Mouse (Mus musculus) gonadal fat pad, adult 2 months (tissue): ENCODE measurements around the gene Nlrp4c. TPM values are rescaled to one million over a fixed set of nuclear protein-coding genes. Genes with fewer than 3 reads are reported as not detected.

Experiments
- polyA plus RNA-seq: library from polyadenylated mRNA; depleted of rRNA; stranded (reverse); fragments of >200 nt; gene quantifications from 2 replicates; pipeline ENCODE4 v1.2.3, GENCODE M21; 2012; rRNA removed

Gene Nlrp4c
- polyA plus RNA-seq, 1 experiment = not detected

Other genes with a start within 250 kb of the Nlrp4c start
- not detected in 2 replicates for gene Vmn1r63, start 239.7 kb upstream of the Nlrp4c start, polyA plus RNA-seq
- not detected in 2 replicates for gene Vmn1r64, start 160.6 kb upstream of the Nlrp4c start, polyA plus RNA-seq
- gene Vmn1r65, start 34.2 kb upstream of the Nlrp4c start, polyA plus RNA-seq = not detected in 2 replicates
- 56.6 and 57.7 TPM in 2 replicates for gene Zfp787, start 110.8 kb downstream of the Nlrp4c start, polyA plus RNA-seq
- 15.7 and 17.0 TPM in 2 replicates for gene Zfp444, start 127.1 kb downstream of the Nlrp4c start, polyA plus RNA-seq
- gene Galp, start 151.9 kb downstream of the Nlrp4c start, polyA plus RNA-seq = not detected in 2 replicates
- gene Zscan5b, start 177.1 kb downstream of the Nlrp4c start, polyA plus RNA-seq = not detected in 2 replicates
- 1,972 and 2,446 TPM in 2 replicates for gene Epp13, start 207.5 kb downstream of the Nlrp4c start, polyA plus RNA-seq
- gene Zfp667, start 241.4 kb downstream of the Nlrp4c start, polyA plus RNA-seq = 1.5 and 1.6 TPM in 2 replicates